Mouse (Mus musculus) right cerebral cortex, postnatal 14 days (tissue): Measurements from ENCODE around the gene Fam198b.

Experiments used
- DNase-seq: peaks from one replicate; pipeline ENCODE4 v3.0.0; 2022

Gene Fam198b

DNA sequence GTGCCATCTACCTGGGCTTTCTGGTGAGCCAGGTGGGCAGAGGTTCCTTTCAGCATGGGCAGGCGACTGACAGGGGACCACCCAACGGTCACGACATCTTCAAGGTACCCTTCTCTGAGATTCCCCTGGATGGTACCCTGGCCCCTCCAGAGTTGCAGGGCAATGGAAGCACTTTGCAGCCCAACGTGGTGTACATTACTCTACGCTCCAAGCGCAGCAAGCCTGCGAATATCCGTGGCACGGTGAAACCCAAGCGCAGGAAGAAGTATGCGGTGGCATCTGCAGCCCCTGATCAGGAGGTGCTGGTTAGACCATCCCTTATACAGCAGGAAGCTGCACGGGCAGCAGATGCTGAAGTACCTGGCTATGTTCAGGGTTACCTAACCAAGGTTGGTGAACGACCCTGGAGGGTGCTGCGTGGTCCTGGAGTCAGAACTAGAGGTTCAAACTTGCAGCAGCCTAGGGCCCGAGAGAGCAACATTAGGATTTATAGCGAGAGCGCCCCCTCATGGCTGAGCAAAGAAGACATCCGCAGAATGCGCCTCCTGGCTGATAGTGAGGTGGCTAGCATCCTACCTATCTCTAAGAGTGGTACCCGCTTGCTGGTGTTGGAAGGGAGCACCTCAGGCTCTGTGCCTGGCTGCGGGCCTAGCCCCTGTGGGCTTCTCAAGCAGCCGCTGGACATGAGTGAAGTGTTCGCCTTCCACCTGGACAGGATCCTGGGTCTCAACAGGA, 2.2 kb downstream of the Fam198b start:
- peak; percentile 10 for DNase-seq

- no peak for DNase-seq
These were observed 3.0 kb downstream of the Fam198b start for GRCm38 (mm10) chr3:79887161-79887855.

DNA sequence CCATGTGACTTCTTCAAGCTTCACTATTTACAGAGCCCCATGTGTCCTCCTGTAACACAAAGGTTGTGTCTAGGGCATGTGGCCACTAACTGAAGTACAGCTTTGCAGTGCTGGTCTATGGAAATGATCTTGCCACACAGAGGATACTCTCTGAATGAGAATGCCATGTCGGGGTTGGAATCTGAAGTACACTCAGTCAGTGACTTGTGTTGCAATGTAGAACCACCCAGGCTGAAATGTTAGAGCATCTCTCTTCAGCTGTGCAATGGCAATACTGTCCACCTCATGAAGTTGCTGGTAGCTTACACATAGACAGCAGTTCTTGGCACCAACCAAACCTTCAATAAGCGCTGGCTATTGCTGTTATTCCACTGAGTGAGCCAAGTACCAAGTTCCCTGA, 3.6 kb downstream of the Fam198b start:
- no peak for DNase-seq

DNA sequence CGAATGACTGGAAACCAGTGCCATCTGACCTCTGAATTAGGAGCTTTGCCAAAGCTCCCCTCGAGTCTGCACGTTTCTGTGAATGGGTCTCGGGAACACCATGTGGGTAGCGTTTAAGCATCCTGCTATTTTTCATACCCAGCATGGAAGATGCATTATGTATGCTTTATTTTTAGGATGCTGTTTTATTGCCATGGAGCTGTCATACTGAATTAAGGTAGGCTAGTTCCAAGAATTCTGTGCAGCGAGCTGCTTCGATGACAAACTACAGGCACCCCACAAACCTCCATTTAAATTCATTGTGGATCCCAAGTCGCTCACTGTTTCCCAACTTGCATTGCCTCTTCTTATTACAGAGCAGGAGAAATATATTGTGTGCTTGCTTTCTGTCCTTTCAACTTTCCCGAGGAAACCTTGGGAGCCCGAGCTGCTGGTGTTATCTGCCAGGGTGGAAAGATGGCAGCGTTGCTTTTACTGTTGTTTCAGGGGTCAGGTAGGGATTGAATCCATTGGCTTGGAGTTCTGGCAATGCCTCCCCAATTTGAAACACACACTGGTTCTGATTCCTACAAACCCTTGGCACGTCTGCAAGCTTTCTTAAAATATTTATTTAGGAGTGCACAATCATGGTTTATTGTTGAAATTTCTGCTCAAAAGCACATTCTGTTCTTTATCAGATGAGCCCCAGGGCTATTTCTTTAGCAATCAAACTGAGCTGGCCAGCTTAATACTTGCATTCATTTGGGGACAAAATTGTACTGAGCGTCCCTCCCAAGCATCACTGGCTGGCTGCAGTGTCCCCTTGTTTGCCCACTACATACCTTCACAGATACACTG, 13.4 kb downstream of the Fam198b start:
- no peak for DNase-seq

GRCm38 (mm10) chr3:79898514-79898913, 14.2 kb downstream of the Fam198b start:
- DNase-seq: no peak

- DNase-seq: no peak
These were observed 15.6 kb downstream of the Fam198b start for GRCm38 (mm10) chr3:79899906-79900305.

DNA sequence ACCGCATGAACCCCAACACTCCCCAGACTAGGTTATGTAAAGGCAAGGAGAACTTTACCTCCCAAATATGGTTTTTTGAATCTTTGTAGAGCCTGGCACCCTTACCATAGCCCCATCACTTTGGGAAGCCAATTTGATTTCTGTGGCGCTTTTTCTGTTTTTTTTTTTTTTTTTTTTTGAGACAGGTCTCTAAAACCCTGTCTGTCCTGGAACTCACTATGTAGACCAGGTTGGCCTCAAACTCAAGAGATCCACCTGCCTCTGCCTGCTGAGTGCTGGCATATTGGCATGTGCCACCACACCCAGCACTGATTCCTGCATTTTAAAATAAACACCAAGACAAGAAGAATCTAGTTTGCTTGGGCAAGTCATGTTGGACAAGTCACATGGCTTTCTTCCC, 16.2 kb downstream of the Fam198b start:
- DNase-seq: no peak

DNA sequence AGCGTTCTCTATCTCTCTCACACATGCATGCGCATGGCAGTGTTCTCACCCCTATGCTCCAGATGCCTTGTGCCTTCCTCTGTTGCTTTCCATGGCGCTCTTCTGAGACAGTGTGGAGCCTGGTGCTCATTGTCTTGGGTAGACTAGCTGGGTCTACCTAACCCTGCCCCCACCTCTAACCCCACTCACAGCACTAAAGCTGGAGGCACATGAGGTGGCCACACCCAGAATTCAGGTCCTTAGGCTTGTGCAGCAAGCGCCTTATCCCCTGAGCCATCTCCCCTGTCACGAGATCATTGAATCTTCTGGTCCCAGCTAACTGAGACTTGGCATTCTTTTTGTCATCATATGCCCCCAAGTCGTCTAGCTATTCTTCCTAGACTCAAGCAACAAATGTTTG, 17.0 kb downstream of the Fam198b start:
- no peak for DNase-seq

GRCm38 (mm10) chr3:79901734-79902133, 17.4 kb downstream of the Fam198b start:
- no peak for DNase-seq

DNA sequence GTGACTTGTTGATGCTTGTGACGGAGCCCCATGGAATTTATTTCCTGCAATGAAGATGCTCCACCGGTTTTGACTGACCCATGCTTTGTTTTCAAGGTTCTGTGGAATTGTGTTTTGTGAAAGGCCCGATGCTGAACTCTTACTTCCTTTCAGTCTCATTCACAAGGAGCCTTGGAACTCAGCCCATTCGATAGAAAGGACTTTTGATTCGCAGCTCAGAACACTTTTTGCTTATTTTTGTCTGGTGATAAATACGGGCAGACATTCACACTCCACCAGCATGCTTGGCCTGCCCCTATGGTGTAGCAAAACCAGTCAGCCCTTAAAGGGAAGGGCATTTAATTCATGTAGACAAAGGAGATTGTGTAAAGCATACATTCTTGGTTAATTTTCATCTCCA, 19.5 kb downstream of the Fam198b start:
- no peak for DNase-seq

GRCm38 (mm10) chr3:79904238-79904757, 20.0 kb downstream of the Fam198b start:
- no peak for DNase-seq

- no peak for DNase-seq
These were observed 21.1 kb downstream of the Fam198b start for GRCm38 (mm10) chr3:79905397-79905796.

DNA sequence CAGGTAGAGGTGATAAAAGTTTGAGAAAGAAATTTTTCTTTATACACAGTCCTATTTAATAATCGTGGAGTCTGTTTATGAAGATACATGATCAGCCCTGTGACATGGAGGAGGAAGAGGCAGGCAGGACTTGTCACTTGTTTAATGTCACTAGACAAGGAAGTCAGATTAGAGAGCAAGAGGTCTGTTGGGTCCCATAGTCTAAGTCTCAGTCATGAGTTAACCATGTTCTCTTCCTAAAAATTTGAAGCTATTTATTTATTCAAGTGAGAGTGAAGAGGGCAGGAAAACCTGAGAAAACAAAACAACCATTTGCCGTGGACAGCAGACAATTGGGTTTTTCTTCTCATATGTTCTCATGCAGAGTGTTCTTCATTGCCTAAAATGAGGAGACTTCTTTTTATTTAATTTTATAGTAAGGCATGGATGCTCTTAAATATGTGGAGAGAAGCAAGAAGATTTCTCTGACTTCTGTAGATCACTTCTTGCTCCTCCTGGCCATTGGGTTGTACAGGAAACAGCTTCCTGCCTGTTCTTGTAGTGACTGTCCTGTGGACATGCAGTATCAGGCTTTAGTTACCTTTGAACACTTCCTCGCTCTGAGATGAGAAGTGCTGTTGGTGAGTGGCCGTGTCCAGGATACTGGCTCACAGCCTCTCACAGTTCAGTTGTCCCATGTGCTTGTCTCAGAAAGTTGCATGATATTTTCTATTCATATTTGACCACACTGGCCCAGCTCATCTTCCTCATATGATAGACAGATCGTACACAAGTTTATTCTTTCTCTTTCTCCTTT, 22.1 kb downstream of the Fam198b start:
- no peak for DNase-seq

- DNase-seq: no peak
These were observed 22.9 kb downstream of the Fam198b start for GRCm38 (mm10) chr3:79907223-79907622.

DNA sequence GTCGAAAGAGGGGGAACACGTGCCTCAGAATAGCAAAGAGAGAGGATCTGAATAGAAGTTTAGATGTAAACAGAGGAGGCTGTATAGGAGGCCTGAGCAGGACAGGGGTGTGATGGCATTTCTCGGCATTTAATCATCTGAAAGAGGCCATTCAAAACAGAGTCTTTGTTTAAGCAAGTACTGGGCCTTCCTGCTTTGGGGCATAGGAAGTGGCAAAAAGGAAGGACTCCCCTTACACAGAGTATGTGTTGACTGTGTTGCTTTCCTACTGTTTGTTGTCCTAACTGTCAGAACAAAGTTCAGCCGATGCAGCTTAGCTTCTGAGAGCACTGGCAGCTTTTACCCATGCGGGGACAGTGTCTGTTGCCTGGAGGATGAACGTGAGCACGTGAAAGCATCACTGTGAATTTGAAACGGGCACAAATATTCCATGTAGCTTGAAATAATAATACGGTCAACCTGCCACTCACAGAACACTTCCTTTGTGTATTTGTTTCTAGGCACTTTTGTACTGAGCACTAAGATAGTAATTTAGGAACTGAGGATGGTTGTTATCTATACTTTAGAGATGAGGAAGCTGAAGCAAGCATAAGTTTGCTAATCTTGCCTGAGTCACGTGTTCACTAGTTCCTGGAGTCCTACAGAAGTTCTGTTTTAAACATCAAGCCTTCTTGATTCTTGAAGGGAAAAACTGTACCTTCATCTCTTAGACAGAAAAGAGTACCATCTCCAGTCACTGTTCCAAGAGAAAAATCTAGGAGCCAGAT, 26.2 kb downstream of the Fam198b start:
- DNase-seq: no peak

GRCm38 (mm10) chr3:79911166-79911565, 26.8 kb downstream of the Fam198b start:
- no peak for DNase-seq

GRCm38 (mm10) chr3:79914012-79914411, 29.7 kb downstream of the Fam198b start:
- no peak for DNase-seq

GRCm38 (mm10) chr3:79916185-79916584, 31.9 kb downstream of the Fam198b start:
- DNase-seq: no peak

- DNase-seq: no peak
These were observed 34.4 kb downstream of the Fam198b start for GRCm38 (mm10) chr3:79918761-79919160.

GRCm38 (mm10) chr3:79925950-79926697, 41.8 kb downstream of the Fam198b start:
- DNase-seq: no peak

- no peak for DNase-seq
These were observed 42.7 kb downstream of the Fam198b start for GRCm38 (mm10) chr3:79927050-79927449.
